Mouse (Mus musculus): ENCODE data around the gene Arl5c.

- no peak for TF ChIP-seq CTCF (IDR thresholded peaks at IDR 0.05 in 2 of 3, conservative IDR thresholded peaks at IDR 0.05 in 1 of 3; ENCODE audit: control insufficient read depth in 1 of 3, insufficient read depth in 1 of 3, low read depth in 2 of 3, low read length in 3 of 3, poor library complexity in 1 of 3, severe bottlenecking in 1 of 3)
- no peak for TF ChIP-seq POLR2AphosphoS2 (IDR thresholded peaks at IDR 0.05; ENCODE audit: low read length)
- no peak for TF ChIP-seq ZC3H11A (IDR thresholded peaks at IDR 0.05; ENCODE audit: low read depth, low read length)
- no peak for TF ChIP-seq SMC3 (IDR thresholded peaks at IDR 0.05; ENCODE audit: low read depth, low read length)
- no peak for TF ChIP-seq KAT2A (conservative IDR thresholded peaks at IDR 0.05; ENCODE audit: low read depth, low read length)
- no peak for TF ChIP-seq GATA1 (IDR thresholded peaks at IDR 0.05; ENCODE audit: low read depth, low read length)
Measured at GRCm38 (mm10) chr11:97979824-97980495, 16.0 kb downstream of the Arl5c start.

Measured in MEL (cell line).